ENCODE assay signal across 8 mouse cellular contexts in the genomic region with DNA sequence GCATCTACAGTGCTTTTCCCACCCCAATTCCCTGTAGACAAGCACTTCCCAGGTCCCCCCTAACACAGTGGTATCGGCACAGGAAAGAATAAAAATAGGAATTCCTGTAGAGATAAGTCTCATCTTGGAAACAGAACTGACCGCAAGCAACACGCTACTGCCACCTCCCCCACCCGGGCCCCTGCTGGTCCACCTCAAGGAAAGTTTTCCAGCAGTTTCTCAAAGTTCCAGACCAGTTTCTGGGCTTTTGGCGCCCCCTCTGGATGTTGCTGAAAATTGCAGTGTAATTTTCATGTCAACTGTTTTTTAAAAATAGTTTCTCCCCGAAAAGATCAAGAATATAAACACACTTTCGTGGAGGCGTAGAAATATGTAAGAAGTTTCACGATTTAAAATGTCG. TPM values are rescaled to one million over a fixed set of nuclear protein-coding genes. Genes with fewer than 3 reads are reported as not detected.
A peak's percentile ranks its signal among the peaks of the same experiment; 100 is the strongest.
DNase-seq lines count a peak whose midpoint lies in the region; ATAC-seq lines count a peak whose summit lies in the region.

No protein-coding gene starts in this region.

- intact Hi-C loops in left cerebral cortex, postnatal 10 days (cut with DNase I) = loop anchor here (2.0 to 5.0 kb wide), 6 partner anchors 208 to 1243 kb away; no protein-coding TSS in a partner anchor

- under 1% methylated on average over 10 of the region's 10 CpGs for WGBS in forebrain, embryonic 13.5 days

- no peak overlapping the region for H3K9ac ChIP-seq in forebrain, embryonic 13.5 days

- H3K4me1 ChIP-seq in forebrain, embryonic 13.5 days = peaks cover 48% of the 10 kb centered on the region

- no peak for ATAC-seq in forebrain, embryonic 13.5 days

- 0 out of 2 replicates have a peak overlapping the region, but pooled peaks have one; percentile 96 for H3K4me2 ChIP-seq in forebrain, embryonic 13.5 days

- peak; percentile 44 to 70 for DNase-seq in left cerebral cortex, postnatal 10 days (ENCODE audit: extremely low spot score in 1 of 2, low spot score in 2 of 2)
- no peak for DNase-seq in left cerebral cortex, adult 9 months (ENCODE audit: low spot score in 2 of 2)
- DNase-seq in adrenal gland, adult 18-20 months (ENCODE audit: low spot score in 2 of 2) = peak; percentile 26 to 32
- peak; percentile 36 for DNase-seq in kidney, adult 9 months
- DNase-seq in lung, postnatal 25 days (ENCODE audit: low spot score) = peak; percentile 38
- DNase-seq in c-Kit-positive CD71-positive TER-119-positive erythroid progenitor cells, embryonic 14.5 days (ENCODE audit: low spot score) = no peak
- no peak for DNase-seq in thymus, adult 18-20 months

- H3K27ac ChIP-seq in forebrain, embryonic 13.5 days = no peak overlapping the region

- peaks cover 8% of the 10 kb centered on the region; the same call in 1 of the 2 replicates for H3K36me3 ChIP-seq in forebrain, embryonic 13.5 days (ENCODE audit: poor library complexity, severe bottlenecking)

- H3K4me3 ChIP-seq in forebrain, embryonic 13.5 days = no peak overlapping the region

- H3K27me3 ChIP-seq in forebrain, embryonic 13.5 days = peaks cover 5% of the 10 kb centered on the region; the same call in 1 of the 2 replicates

- no peaks in the 10 kb centered on the region for H3K9me3 ChIP-seq in forebrain, embryonic 13.5 days (replicated peaks)

RNA-seq across cellular contexts. Expression of gene Sox9, which starts 2.3 kb away (rescaled TPM):
- 10 to 100 TPM; 13.9 to 18.2 TPM for total RNA-seq in left cerebral cortex, postnatal 10 days (2021)
- total RNA-seq in adrenal gland, adult 18-20 months (2021) = 1 to 10 TPM; 1.6 to 1.8 TPM
- 94.1 and 97.8 TPM in 2 replicates for polyA plus RNA-seq in forebrain, embryonic 13.5 days (2015; fragmentation: Nextera tagmentation; extraction: Ambion mirVana)

Comparison
In these comparisons a context has a peak if more than half of its experiments do, and no peak if none do; other contexts are left out.
1. DNase-seq: peak in left cerebral cortex, postnatal 10 days (2 of 2), adrenal gland, adult 18-20 months (2 of 2), kidney, adult 9 months (single experiment) and lung, postnatal 25 days (single experiment); none in left cerebral cortex, adult 9 months (0 of 2), c-Kit-positive CD71-positive TER-119-positive erythroid progenitor cells, embryonic 14.5 days (single experiment) and thymus, adult 18-20 months (0 of 2).
2. RNA of gene Sox9, which starts 2.3 kb away (total RNA-seq): 13.9 to 18.2 TPM in left cerebral cortex, postnatal 10 days; 1.6 to 1.8 TPM in adrenal gland, adult 18-20 months; every median in the first group is over 4 times any median in the second.